Mouse (Mus musculus): ENCODE data around the gene Rhobtb1. TPM values are rescaled to one million over a fixed set of nuclear protein-coding genes. Genes with fewer than 3 reads are reported as not detected.

Gene Rhobtb1
- polyA plus RNA-seq, 1 experiment from 2014 or later = 28.4 TPM

GRCm38 (mm10) chr10:69130613-69131012 is 20.6 kb upstream of the Rhobtb1 start:
- no peaks in the 10 kb centered on the region for H3K36me3 ChIP-seq
- H3K9ac ChIP-seq = no peak overlapping the region
- H3K4me2 ChIP-seq (replicated peaks) = no peak overlapping the region
- H3K27ac ChIP-seq (replicated peaks) = no peak overlapping the region
- H3K9me3 ChIP-seq (replicated peaks) = no peaks in the 10 kb centered on the region
- WGBS = 59% methylated on average over 5 of the region's 5 CpGs
- H3K27me3 ChIP-seq = no peaks in the 10 kb centered on the region
- ATAC-seq (ENCODE audit: insufficient number of reproducible peaks, low FRiP score, low TSS enrichment, low read depth) = no peak
- no peak overlapping the region for H3K4me3 ChIP-seq (replicated peaks)
- H3K4me1 ChIP-seq = no peaks in the 10 kb centered on the region

GRCm38 (mm10) chr10:69134356-69134755 is 16.9 kb upstream of the Rhobtb1 start:
- Histone ChIP-seq H3K27ac (replicated peaks) (no peak overlapping the region), H3K4me2 (replicated peaks) (no peak overlapping the region), H3K27me3 (no peaks in the 10 kb centered on the region), H3K36me3 (no peaks in the 10 kb centered on the region), H3K4me1 (no peaks in the 10 kb centered on the region), H3K4me3 (replicated peaks) (no peak overlapping the region), H3K9me3 (replicated peaks) (no peaks in the 10 kb centered on the region), H3K9ac (no peak overlapping the region)
- ATAC-seq (ENCODE audit: insufficient number of reproducible peaks, low FRiP score, low TSS enrichment, low read depth) = no peak

- no peak for ATAC-seq (ENCODE audit: insufficient number of reproducible peaks, low FRiP score, low TSS enrichment, low read depth)
- Histone ChIP-seq H3K9ac (no peak overlapping the region), H3K4me1 (no peaks in the 10 kb centered on the region), H3K4me3 (replicated peaks) (no peak overlapping the region), H3K9me3 (replicated peaks) (no peaks in the 10 kb centered on the region), H3K4me2 (replicated peaks) (no peak overlapping the region), H3K27me3 (no peaks in the 10 kb centered on the region), H3K27ac (replicated peaks) (no peak overlapping the region), H3K36me3 (no peaks in the 10 kb centered on the region)
- WGBS = 72% methylated on average over 9 of the region's 9 CpGs
Measured at GRCm38 (mm10) chr10:69136241-69136828, 14.9 kb upstream of the Rhobtb1 start.

- ATAC-seq (ENCODE audit: insufficient number of reproducible peaks, low FRiP score, low TSS enrichment, low read depth) = no peak
- 79% methylated on average over 7 of the region's 7 CpGs for WGBS
- Histone ChIP-seq H3K9ac (no peak overlapping the region), H3K4me1 (no peaks in the 10 kb centered on the region), H3K27ac (replicated peaks) (no peak overlapping the region), H3K4me2 (replicated peaks) (no peak overlapping the region), H3K27me3 (no peaks in the 10 kb centered on the region), H3K4me3 (replicated peaks) (no peak overlapping the region), H3K36me3 (no peaks in the 10 kb centered on the region), H3K9me3 (replicated peaks) (no peaks in the 10 kb centered on the region)
Measured at GRCm38 (mm10) chr10:69149252-69149651, 2.0 kb upstream of the Rhobtb1 start.

DNA sequence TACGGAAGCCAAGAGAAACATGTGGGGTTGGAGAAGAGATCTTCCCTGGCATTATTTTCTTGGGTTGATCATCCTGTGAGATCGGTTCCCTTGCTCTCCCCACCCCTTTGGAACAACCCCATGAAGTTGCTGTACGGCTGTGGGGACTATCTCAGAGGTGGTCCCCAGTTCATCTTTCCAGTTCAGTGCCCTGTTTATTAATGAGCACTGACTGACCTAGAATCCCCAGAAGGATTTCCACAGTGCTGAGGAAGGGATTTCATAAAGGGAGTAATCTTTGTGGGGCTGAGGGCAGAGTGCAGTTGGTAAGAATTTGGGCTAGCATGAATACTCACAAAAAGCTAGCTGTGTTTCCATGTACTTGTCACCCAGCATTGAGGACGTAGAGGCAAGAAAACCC is 1.7 kb downstream of the Rhobtb1 start:
- WGBS = 80% methylated on average over 4 of the region's 4 CpGs
- no peaks in the 10 kb centered on the region for H3K36me3 ChIP-seq
- H3K9me3 ChIP-seq (replicated peaks) = no peaks in the 10 kb centered on the region
- peaks cover 7% of the 10 kb centered on the region for H3K4me1 ChIP-seq
- no peak overlapping the region for H3K4me3 ChIP-seq (replicated peaks)
- H3K9ac ChIP-seq = no peak overlapping the region
- ATAC-seq (ENCODE audit: insufficient number of reproducible peaks, low FRiP score, low TSS enrichment, low read depth) = no peak
- no peak overlapping the region for H3K4me2 ChIP-seq (replicated peaks)
- no peaks in the 10 kb centered on the region for H3K27me3 ChIP-seq
- no peak overlapping the region for H3K27ac ChIP-seq (replicated peaks)

DNA sequence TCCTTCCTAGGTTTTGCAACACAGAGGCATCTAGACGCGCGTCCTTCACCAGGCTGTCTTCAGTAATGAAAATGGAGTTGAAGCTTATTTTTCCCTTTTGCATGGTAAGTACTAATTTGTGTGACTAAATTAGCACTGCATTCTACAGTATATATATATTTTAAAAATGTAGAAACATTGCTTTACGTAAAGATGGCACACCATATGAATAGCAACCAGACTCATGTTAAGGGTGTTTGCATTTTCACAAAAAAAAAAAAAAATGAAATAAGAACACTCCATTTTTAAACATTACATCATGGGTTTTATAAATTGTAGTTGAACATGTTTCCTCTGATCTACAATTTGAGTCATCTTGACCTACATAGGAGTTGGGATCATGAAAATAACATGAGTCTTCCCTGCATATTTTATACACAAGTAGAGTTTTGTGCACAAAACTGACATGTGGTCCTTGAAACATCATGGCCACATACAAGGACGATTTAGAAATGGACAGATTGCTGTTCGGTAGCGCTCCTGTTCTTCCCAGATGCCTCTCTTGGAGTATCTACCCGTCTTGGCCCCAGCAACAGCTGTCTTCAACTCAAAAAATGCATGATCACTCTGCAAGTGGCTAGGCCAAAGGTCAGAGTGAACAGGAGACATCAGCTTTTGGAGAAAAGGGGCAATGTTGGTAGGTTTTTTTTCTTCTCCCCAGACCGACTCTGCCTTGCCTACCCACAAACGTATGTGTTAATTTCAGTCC is 4.4 kb downstream of the Rhobtb1 start:
- no peak overlapping the region for H3K4me3 ChIP-seq (replicated peaks)
- H3K4me1 ChIP-seq = peaks cover 7% of the 10 kb centered on the region
- H3K27me3 ChIP-seq = no peaks in the 10 kb centered on the region
- no peaks in the 10 kb centered on the region for H3K36me3 ChIP-seq
- 73% methylated on average over 10 of the region's 10 CpGs for WGBS
- H3K27ac ChIP-seq (replicated peaks) = no peak overlapping the region
- no peak overlapping the region for H3K4me2 ChIP-seq (replicated peaks)
- H3K9me3 ChIP-seq (replicated peaks) = no peaks in the 10 kb centered on the region
- ATAC-seq (ENCODE audit: insufficient number of reproducible peaks, low FRiP score, low TSS enrichment, low read depth) = no peak
- no peak overlapping the region for H3K9ac ChIP-seq

DNA sequence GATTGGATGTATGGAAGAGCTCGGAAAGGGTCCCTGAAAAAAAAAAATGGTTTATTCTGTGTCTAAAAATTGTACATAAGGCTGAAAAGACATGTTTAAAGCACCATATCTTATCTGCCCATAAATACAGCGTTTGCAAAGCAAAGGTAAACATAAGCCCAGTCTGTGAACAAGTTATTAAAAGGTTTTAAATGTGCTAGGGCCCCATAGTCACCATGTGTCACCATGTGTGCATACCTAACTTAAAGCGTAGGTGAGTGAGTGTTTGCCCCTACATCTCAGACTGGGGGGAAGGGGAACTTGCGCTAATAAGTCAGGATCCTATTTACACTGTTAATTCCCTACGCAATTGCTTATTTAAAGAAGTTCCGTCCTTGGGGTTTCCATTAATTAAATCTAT is 5.2 kb downstream of the Rhobtb1 start:
- Histone ChIP-seq H3K27me3 (no peaks in the 10 kb centered on the region), H3K27ac (replicated peaks) (no peak overlapping the region; the same call in 1 of the 2 replicates), H3K4me1 (peaks cover 7% of the 10 kb centered on the region), H3K9me3 (replicated peaks) (no peaks in the 10 kb centered on the region), H3K4me2 (replicated peaks) (no peak overlapping the region), H3K9ac (no peak overlapping the region), H3K4me3 (replicated peaks) (no peak overlapping the region), H3K36me3 (no peaks in the 10 kb centered on the region)
- ATAC-seq (ENCODE audit: insufficient number of reproducible peaks, low FRiP score, low TSS enrichment, low read depth) = no peak
- 53% methylated on average over 6 of the region's 6 CpGs for WGBS

DNA sequence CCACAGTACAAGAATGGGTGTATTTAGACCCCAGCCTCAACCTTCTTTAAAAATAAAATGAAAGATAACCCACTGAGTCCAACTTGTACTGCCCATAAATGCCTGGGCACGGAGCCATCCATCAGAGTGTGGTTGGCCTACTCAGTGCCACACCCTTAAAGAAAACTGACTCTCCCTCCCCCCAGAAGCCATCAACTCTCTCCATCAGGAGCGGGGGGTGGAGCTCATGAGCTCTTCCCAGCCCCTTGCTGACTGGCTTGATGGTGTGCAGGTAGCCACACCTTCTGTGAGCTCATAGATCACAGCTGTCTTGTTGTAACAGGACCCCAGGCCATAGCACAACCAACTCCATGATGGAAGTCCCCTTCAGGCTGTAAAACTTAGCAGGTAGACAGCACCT is 6.2 kb downstream of the Rhobtb1 start:
- no peaks in the 10 kb centered on the region for H3K36me3 ChIP-seq
- no peaks in the 10 kb centered on the region for H3K27me3 ChIP-seq
- no peak overlapping the region for H3K9ac ChIP-seq
- no peaks in the 10 kb centered on the region for H3K9me3 ChIP-seq (replicated peaks)
- no peak overlapping the region for H3K4me3 ChIP-seq (replicated peaks)
- 58% methylated on average over 2 of the region's 2 CpGs for WGBS
- ATAC-seq (ENCODE audit: insufficient number of reproducible peaks, low FRiP score, low TSS enrichment, low read depth) = no peak
- peak overlapping the region; percentile 44; the same call in 1 of the 2 replicates for H3K27ac ChIP-seq (replicated peaks)
- peaks cover 7% of the 10 kb centered on the region for H3K4me1 ChIP-seq
- H3K4me2 ChIP-seq (replicated peaks) = no peak overlapping the region

DNA sequence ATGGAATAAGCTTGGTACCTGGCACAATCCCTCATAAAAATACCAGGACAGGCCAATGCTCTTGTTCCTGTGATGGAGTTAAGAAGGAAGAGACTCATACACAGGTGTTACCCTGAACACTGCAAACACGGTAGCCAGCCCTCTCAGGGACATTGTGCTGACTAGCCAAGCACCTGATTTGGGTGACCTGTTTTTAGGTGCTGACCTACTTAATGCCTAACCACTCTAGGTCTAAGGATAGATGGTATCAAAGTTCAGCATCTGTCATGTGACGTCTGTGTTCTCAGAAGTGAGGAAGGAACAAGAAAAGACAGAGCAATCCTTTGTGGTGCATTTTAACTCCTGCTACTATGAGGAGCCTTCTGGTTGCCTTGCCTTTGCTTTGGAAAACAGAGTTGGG is 9.6 kb downstream of the Rhobtb1 start:
- WGBS = 83% methylated on average over 2 of the region's 2 CpGs
- Histone ChIP-seq H3K4me3 (replicated peaks) (no peak overlapping the region), H3K4me2 (replicated peaks) (no peak overlapping the region), H3K27me3 (no peaks in the 10 kb centered on the region), H3K27ac (replicated peaks) (no peak overlapping the region), H3K4me1 (peaks cover 7% of the 10 kb centered on the region), H3K9me3 (replicated peaks) (no peaks in the 10 kb centered on the region), H3K36me3 (no peaks in the 10 kb centered on the region), H3K9ac (no peak overlapping the region)
- no peak for ATAC-seq (ENCODE audit: insufficient number of reproducible peaks, low FRiP score, low TSS enrichment, low read depth)

DNA sequence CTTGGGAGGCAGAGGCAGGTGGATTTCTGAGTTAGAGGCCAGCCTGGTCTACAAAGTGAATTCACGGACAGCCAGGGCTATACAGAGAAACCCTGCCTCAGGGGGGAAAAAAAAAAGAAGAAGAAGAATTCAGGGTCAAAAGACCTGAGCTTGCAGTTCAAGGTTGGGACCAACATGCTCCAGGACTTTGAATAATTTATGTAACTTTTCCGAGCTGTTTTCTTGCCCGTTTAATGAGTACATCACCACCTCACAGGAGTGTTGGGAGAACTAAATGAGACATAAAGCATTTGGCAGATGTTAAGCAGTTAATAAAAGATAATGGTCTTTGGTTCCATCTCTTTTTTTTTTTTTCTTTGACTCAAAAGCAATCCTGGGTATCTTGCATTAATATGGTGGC is 10.3 kb downstream of the Rhobtb1 start:
- H3K27me3 ChIP-seq = no peaks in the 10 kb centered on the region
- no peak overlapping the region for H3K4me3 ChIP-seq (replicated peaks)
- no peak overlapping the region for H3K27ac ChIP-seq (replicated peaks)
- H3K9ac ChIP-seq = no peak overlapping the region
- 82% methylated on average over 3 of the region's 3 CpGs for WGBS
- peaks cover 7% of the 10 kb centered on the region for H3K4me1 ChIP-seq
- H3K4me2 ChIP-seq (replicated peaks) = no peak overlapping the region
- no peaks in the 10 kb centered on the region for H3K36me3 ChIP-seq
- no peak for ATAC-seq (ENCODE audit: insufficient number of reproducible peaks, low FRiP score, low TSS enrichment, low read depth)
- H3K9me3 ChIP-seq (replicated peaks) = no peaks in the 10 kb centered on the region

DNA sequence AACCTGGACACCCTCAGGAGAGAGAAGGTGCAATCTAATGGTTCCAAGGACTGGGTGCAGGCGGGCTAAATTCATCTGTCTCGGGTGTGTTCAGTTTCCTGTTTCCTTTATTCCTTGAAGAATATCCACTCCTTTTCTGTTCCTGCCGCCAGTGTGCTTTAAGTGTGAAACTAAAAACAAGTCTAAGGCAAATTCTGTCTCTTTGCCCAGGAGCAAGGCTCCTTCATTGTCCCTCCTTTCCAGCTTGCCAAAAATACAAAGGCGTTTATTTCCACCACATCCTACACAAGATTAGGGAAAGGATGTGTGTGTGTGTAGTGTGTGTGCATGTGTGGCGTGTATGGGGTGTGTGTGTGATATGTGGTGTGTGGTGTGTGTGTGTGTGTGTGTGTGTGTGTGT is 11.3 kb downstream of the Rhobtb1 start:
- Histone ChIP-seq H3K9ac (no peak overlapping the region), H3K36me3 (no peaks in the 10 kb centered on the region), H3K4me1 (peaks cover 2% of the 10 kb centered on the region), H3K27me3 (no peaks in the 10 kb centered on the region), H3K9me3 (replicated peaks) (no peaks in the 10 kb centered on the region), H3K4me2 (replicated peaks) (no peak overlapping the region), H3K27ac (replicated peaks) (no peak overlapping the region), H3K4me3 (replicated peaks) (no peak overlapping the region)
- 75% methylated on average over 5 of the region's 5 CpGs for WGBS
- ATAC-seq (ENCODE audit: insufficient number of reproducible peaks, low FRiP score, low TSS enrichment, low read depth) = no peak

- ATAC-seq (ENCODE audit: insufficient number of reproducible peaks, low FRiP score, low TSS enrichment, low read depth) = no peak
- H3K36me3 ChIP-seq = no peaks in the 10 kb centered on the region
- H3K4me2 ChIP-seq (replicated peaks) = no peak overlapping the region
- H3K4me1 ChIP-seq = peaks cover 3% of the 10 kb centered on the region; the same call in 1 of the 2 replicates
- no peaks in the 10 kb centered on the region for H3K9me3 ChIP-seq (replicated peaks)
- H3K4me3 ChIP-seq (replicated peaks) = no peak overlapping the region
- no peaks in the 10 kb centered on the region for H3K27me3 ChIP-seq
- H3K9ac ChIP-seq = no peak overlapping the region
- WGBS = 83% methylated on average over 5 of the region's 5 CpGs
- H3K27ac ChIP-seq (replicated peaks) = no peak overlapping the region
Measured at GRCm38 (mm10) chr10:69163216-69163615, 12.0 kb downstream of the Rhobtb1 start.

All from embryonic facial prominence, embryonic 15.5 days (tissue).